ENCODE assay signal across 8 mouse cellular contexts in genomic region chr17:29034264-29034663, GRCm38 (mm10). TPM values are rescaled to one million over a fixed set of nuclear protein-coding genes. Genes with fewer than 3 reads are reported as not detected.
DNase-seq lines count a peak whose midpoint lies in the region; ATAC-seq lines count a peak whose summit lies in the region.

No protein-coding gene starts in this region.

- H3K4me2 ChIP-seq in kidney, embryonic 14.5 days (replicated peaks; ENCODE audit: low read depth, low read length), result peak overlapping the region; percentile 94
- peak overlapping the region; percentile 86 for H3K4me2 ChIP-seq in hindbrain, embryonic 12.5 days (replicated peaks)
- H3K4me2 ChIP-seq in midbrain, embryonic 12.5 days (replicated peaks), result peak overlapping the region; percentile 94

- H3K36me3 ChIP-seq in kidney, embryonic 14.5 days (ENCODE audit: control insufficient read depth, insufficient read depth, low read length), result peaks cover 30% of the 10 kb centered on the region
- H3K36me3 ChIP-seq in hindbrain, embryonic 12.5 days, result peaks cover 29% of the 10 kb centered on the region
- peaks cover 30% of the 10 kb centered on the region for H3K36me3 ChIP-seq in midbrain, embryonic 12.5 days

- peak overlapping the region; percentile 97 for H3K9ac ChIP-seq in kidney, embryonic 14.5 days (ENCODE audit: low read depth, low read length)
- peak overlapping the region; percentile 98 for H3K9ac ChIP-seq in hindbrain, embryonic 12.5 days
- H3K9ac ChIP-seq in midbrain, embryonic 12.5 days (replicated peaks), result peak overlapping the region; percentile 92

- H3K4me1 ChIP-seq in kidney, embryonic 14.5 days (ENCODE audit: control insufficient read depth, insufficient read depth, low read length), result peaks cover 5% of the 10 kb centered on the region; the same call in 1 of the 2 replicates
- H3K4me1 ChIP-seq in hindbrain, embryonic 12.5 days, result peaks cover 32% of the 10 kb centered on the region
- peaks cover 31% of the 10 kb centered on the region for H3K4me1 ChIP-seq in midbrain, embryonic 12.5 days

- no peak overlapping the region for H3K27ac ChIP-seq in kidney, embryonic 14.5 days (ENCODE audit: low read depth, low read length)
- H3K27ac ChIP-seq in hindbrain, embryonic 12.5 days, result no peak overlapping the region
- no peak overlapping the region for H3K27ac ChIP-seq in midbrain, embryonic 12.5 days (replicated peaks)

- no peak for ATAC-seq in kidney, embryonic 14.5 days (ENCODE audit: low FRiP score, low TSS enrichment)
- no peak for ATAC-seq in hindbrain, embryonic 12.5 days (ENCODE audit: low FRiP score)
- ATAC-seq in midbrain, embryonic 12.5 days (ENCODE audit: low FRiP score, low read depth), result no peak

- DNase-seq in kidney, adult 9 months, result no peak
- peak; percentile 20 for DNase-seq in ZHBTc4 (ENCODE audit: low read depth, low spot score)
- no peak for DNase-seq in right cerebral cortex, postnatal 36 days (ENCODE audit: low spot score in 2 of 2)
- DNase-seq in embryo, embryonic 9.5 days (ENCODE audit: extremely low spot score), result no peak
- no peak for DNase-seq in thymus, postnatal 14 days

- no peaks in the 10 kb centered on the region for H3K9me3 ChIP-seq in kidney, embryonic 14.5 days (ENCODE audit: control insufficient read depth, low read length)
- no peaks in the 10 kb centered on the region for H3K9me3 ChIP-seq in hindbrain, embryonic 12.5 days (replicated peaks)
- no peaks in the 10 kb centered on the region for H3K9me3 ChIP-seq in midbrain, embryonic 12.5 days

- H3K4me3 ChIP-seq in kidney, embryonic 14.5 days (ENCODE audit: low read length), result peak overlapping the region; percentile 74
- peak overlapping the region; percentile 66 for H3K4me3 ChIP-seq in hindbrain, embryonic 12.5 days
- peak overlapping the region; percentile 77 for H3K4me3 ChIP-seq in midbrain, embryonic 12.5 days

- H3K27me3 ChIP-seq in kidney, embryonic 14.5 days (ENCODE audit: control insufficient read depth, insufficient read depth, low read length), result no peaks in the 10 kb centered on the region
- no peaks in the 10 kb centered on the region for H3K27me3 ChIP-seq in hindbrain, embryonic 12.5 days
- no peaks in the 10 kb centered on the region for H3K27me3 ChIP-seq in midbrain, embryonic 12.5 days

RNA-seq across cellular contexts. Expression of gene Srsf3, which starts 1.8 kb away (rescaled TPM):
- 691 and 760 TPM in 2 replicates for polyA plus RNA-seq in kidney, embryonic 14.5 days (2014; fragmentation: Nextera tagmentation; extraction: Ambion mirVana)
- 662 and 667 TPM in 2 replicates for polyA plus RNA-seq in hindbrain, embryonic 12.5 days (2016; fragmentation: Nextera tagmentation; extraction: Ambion mirVana)
- 730 and 734 TPM in 2 replicates for polyA plus RNA-seq in midbrain, embryonic 12.5 days (2016; fragmentation: Nextera tagmentation; extraction: Ambion mirVana)

RNA-seq across cellular contexts. Expression of gene Stk38, which starts 26.5 kb away (rescaled TPM):
- 65.5 and 101 TPM in 2 replicates for polyA plus RNA-seq in kidney, embryonic 14.5 days (2014; fragmentation: Nextera tagmentation; extraction: Ambion mirVana)
- 150 and 152 TPM in 2 replicates for polyA plus RNA-seq in hindbrain, embryonic 12.5 days (2016; fragmentation: Nextera tagmentation; extraction: Ambion mirVana)
- 150 and 151 TPM in 2 replicates for polyA plus RNA-seq in midbrain, embryonic 12.5 days (2016; fragmentation: Nextera tagmentation; extraction: Ambion mirVana)

RNA-seq across cellular contexts. Expression of gene Cdkn1a, which starts 56.5 kb away (rescaled TPM):
- polyA plus RNA-seq in kidney, embryonic 14.5 days (2014; fragmentation: Nextera tagmentation; extraction: Ambion mirVana), result 37.4 and 45.6 TPM in 2 replicates
- 39.0 and 43.6 TPM in 2 replicates for polyA plus RNA-seq in hindbrain, embryonic 12.5 days (2016; fragmentation: Nextera tagmentation; extraction: Ambion mirVana)
- polyA plus RNA-seq in midbrain, embryonic 12.5 days (2016; fragmentation: Nextera tagmentation; extraction: Ambion mirVana), result 23.5 and 24.8 TPM in 2 replicates
